Mouse (Mus musculus): ENCODE data around the gene Amigo3.
A peak's percentile ranks its signal among the peaks of the same experiment; 100 is the strongest.
"Not testable (repeated sequence)": the region's sequence is repeated elsewhere in the genome, so short reads cannot be mapped to it uniquely, and the experiment has no call there.

Amigo3 gene

DNA sequence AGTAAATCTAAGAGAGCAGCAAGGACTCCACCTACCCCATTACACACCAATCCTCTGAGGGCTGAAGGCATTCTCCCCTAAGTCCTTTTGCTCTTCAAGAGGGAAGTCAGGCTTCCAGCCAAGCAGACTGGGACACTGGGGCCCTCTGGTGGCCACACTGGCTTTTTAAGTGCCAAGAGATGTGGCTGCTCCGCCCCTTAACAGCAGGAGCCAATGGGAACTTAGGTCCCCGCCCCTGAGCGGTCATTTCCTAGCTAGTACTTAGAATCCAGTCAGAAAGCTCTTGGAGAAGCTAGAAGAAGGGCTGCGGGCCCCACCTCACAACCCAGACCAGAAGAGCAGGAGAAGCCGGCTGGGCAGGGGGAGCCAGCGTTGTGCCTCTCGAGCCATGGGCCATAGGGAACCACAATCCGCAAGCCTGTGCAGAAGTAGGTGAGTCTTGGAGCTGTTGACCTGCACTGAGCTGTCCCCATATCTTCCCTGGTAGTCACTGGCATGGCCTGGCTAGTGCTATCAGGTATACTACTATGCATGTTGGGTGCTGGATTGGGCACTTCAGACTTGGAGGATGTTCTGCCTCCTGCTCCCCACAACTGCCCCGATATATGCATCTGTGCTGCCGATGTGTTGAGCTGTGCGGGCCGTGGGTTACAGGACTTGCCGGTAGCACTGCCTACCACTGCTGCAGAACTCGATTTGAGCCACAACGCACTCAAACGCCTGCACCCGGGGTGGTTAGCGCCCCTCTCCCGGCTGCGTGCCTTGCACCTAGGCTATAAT lies at the start of gene Amigo3:
Gene Amigo3 (plus strand): TSS at position 275 of the 780 bp plus-strand sequence.
- DNase-seq (ENCODE audit: inconsistent ontology term), result peak; percentile 96

DNA sequence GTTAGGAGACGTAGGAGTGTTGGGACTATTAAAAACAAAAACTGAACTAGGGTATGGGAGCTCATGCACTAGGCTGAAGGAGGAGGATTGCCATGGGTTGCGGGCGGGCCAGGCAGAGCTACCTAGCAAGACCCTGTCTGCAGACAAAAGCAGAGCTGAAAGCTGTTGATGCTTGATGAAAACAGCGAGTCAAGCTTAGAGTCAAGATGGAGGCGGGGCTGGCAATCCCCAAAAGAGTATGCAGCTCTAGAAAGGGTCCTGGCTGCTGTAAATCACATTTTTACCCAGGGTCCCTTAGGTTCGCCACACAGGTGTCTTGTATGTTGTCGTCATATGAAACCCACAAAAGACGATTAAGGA lies 49.4 kb upstream of the Amigo3 start:
- peak; percentile 8 for DNase-seq (ENCODE audit: inconsistent ontology term)

DNA sequence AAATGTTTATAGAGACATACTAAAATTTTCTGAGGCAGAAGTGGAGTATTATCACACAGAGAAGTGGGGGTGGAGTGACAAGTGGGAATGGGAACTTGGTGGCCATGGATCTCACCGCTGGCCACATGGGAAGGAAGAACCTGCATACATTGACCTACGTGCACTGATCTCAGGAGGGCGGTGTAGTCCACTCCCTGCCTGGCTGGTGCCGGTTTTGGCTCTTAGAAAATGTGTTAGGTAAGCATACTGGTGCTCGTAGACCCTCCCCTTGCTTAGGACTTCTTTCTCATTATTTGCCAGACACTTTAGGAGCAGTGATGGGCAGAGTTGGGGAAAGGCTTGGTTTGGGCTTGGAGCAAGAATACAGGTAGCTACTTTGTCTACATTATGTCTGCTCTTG lies 44.9 kb upstream of the Amigo3 start:
- no peak for DNase-seq (ENCODE audit: inconsistent ontology term)

DNA sequence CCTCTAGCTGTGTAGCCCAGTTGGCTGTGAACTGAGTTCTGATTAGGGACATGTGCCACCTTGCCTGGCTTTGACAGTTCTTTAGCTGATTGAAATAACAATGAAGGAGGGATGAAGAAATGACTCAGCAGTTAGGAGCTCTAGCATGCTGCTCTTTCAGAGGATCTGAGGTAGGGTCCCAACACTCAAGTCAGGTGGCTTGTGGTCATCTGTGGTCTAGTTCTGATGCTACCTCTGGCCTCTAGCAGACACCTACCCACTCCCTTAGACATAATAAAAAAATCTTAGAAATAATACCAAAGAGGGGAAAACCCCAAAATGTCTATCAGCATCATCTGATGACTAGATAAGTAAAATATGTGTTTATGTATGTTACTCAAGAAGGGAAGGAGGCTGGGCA lies 42.6 kb upstream of the Amigo3 start:
- DNase-seq (ENCODE audit: inconsistent ontology term), result peak; percentile 11

DNA sequence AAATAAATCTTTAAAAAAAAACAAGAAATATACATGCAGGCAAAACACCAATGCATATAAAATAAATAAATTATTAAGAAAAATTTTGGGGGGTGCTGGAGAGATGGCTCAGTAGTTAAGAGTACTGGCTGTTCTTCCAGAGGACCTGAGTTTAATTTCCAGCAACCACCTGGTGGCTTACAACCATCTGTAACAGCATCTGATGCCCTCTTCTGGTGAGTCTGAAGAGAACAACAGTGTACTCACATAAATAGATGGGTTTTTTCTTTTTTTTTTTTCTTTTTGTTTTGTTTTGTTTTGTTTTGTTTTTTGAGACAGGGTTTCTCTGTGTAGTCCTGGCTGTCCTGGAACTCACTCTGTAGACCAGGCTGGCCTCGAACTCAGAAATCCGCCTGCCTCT lies 39.4 kb upstream of the Amigo3 start:
- DNase-seq (ENCODE audit: inconsistent ontology term), result not testable (repeated sequence)

DNA sequence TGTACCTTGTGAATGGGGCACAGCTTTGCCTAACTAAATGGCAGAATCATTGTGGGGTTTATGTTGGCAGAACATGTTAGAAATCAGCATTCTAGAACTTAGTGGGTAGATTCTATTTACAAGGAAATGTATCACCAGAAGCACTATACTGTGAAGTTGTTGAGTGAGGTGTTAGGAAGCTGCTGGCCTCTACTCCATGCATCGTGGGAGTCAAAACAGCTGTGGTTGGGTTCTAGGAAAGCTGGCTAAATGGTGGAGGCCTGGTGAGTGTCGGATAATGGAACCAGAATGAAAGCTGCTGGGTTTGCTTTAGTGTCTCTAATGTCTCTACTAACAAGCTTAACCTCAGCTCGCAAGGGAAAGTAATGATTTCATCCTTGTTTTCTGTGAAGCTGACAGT lies 35.8 kb upstream of the Amigo3 start:
- DNase-seq (ENCODE audit: inconsistent ontology term), result no peak

DNA sequence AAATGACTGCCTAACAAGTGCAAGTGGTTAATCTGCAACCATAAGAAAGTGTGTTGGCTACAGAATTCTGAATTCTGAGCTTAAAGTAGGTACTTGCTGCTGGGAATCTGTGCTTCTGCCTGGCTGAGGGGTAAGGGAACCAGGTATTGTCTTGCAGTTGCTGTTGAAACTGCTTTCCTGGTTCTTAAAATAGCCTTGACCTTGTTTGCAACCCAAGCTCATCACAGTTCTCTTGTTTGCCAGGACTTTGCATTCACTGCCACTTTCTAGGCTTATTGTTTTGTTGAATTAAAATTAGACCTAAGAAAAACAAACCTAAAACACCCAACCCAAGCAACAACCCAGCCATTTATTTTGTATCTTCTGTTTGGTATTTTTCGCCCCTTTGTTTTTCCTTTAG lies 32.2 kb upstream of the Amigo3 start:
- DNase-seq (ENCODE audit: inconsistent ontology term), result no peak

DNA sequence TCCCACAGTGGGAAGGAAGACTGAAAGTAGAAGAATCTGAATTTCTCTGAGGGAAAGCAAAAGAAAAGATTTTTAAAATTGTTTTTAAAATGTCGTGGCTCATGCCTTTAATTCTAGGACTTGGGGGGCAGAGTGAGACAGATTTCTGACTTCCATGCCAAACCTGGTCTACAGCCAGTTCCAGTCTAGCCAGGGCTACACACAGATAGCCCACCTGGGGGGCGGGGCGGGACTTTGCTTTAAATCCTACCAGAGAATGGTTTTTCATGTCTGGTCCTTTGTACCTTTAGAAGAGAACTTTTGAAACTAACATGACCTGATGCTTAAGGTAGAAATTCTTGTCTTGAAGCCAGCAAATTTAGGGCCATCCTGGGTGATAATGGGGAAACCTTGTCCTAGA lies 29.7 kb upstream of the Amigo3 start:
- DNase-seq (ENCODE audit: inconsistent ontology term), result no peak

DNA sequence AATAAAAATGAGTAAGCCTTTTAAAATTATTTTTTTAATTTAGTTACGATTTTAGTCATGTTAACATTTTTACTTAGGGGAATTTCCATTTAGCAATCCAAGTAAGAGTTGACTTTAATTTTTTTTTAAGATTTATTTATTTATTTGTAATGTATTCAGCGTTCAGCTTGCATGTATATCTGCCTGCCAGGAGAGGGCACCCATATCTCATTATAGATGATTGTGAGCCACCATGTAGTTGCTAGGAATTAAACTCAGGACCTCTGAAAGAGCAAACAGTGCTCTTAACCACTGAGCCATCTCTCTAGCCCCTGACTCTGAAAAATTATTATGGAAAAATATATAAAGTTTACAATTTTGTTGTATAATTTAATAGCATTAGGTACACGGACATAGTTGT lies 26.4 kb upstream of the Amigo3 start:
- no peak for DNase-seq (ENCODE audit: inconsistent ontology term)

DNA sequence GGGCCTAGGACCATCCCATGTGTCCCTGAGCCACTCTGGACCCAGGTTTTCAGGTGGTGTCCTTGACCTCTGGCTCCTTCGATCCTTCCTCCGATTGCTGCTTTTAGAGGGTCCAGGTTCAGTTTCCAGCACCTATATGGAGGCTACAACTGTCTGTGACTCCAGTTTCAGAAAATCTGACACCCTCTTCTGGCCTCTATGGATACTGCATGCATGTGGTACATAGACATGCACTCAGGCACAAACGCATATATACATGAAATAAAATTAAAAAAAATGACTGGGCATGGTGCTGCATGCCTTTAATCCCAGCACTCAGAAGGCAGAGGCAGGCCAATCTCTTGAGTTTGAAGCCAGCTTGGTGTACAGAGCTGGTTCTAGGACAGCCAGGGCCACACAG lies 25.1 kb upstream of the Amigo3 start:
- DNase-seq (ENCODE audit: inconsistent ontology term), result no peak

DNA sequence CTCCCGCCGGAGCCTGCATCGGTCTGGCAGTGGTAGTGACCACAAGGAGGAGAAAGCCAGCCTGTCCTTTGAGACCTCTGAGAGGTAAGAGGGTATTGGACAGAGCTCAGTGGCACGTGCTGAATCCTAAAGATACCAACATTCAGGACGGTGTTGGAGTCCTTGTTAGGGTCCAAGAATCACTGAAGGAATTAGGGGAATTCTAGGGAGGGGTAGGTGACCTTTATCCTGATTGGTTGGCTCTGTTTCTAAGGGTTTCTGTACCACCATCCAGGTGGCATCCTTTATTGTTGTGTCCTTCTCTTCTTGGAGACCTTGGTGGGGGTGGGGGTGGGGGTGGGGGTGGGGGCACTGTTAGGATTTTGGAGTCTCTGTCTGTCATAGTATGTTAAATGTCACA lies 20.8 kb upstream of the Amigo3 start:
- no peak for DNase-seq (ENCODE audit: inconsistent ontology term)

DNA sequence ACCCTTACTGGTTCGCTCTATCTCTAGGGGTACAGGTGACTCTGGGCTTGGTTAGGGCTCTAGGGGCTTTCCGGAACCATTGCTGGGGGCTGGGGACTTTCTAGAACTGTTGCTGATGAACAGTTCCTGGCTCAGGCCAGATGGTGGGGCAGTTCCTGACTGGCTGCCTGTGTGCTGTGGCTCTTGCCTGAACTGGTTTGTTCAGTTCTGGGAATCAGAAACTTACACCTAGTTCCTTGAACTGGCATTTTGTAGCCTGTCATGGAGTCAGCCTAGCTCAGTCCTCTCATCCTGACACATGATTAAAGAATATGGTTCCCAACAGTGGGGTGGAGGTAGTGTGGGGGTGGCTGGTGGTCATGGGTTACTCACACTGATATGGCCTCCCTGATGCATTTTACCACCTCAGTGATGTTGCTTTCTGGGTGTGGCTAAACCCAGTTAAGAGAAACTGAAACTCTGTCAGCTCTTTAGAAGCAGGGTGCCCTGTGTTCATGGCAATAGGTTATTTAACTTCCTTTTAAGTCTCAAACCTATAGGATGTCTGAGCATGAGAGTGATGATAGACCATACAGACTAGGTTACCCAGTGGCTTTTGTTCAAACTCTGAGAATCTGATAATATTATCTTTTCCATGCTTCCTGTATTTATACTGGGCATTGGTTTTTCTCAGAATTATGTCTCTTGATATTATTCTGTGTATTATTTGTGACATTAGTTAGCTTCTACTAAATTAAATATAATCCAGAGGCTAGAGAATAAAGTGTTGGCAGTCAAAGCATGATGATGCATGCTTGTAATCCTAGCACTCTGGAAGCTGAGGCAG lies 17.4 kb upstream of the Amigo3 start:
- DNase-seq (ENCODE audit: inconsistent ontology term), result no peak

DNA sequence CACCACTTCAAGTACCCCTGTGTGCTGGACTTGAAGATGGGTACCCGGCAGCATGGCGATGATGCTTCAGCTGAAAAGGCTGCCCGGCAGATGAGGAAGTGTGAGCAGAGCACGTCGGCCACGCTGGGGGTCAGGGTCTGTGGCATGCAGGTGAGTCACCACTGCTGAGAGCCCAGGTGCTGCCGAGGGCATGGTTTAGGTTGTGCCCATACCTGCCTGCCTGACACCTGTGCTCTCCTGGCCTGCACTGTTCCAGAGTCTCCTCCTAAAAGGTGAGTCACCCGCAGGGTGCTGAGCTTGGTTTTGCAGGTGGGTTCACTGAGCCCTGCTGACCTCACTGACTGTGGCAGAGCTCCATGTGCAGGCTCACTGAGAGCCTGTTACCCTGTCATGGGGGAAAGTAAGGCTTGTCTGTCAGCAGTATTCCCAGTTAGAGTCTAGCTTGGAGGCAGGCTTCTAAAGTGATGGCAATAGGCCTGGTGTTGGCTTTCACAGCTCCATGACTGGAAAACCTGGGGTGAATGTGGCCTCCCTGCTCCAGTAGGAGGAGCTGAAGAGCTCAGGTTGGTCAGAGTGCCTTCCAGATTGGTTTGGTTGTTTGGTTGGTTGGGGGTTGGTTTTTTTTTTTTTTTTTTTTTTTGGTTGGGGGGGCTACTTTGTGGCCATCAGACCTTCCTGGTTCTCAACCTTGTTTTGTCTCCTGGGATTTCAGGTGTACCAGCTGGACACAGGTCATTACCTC lies 8.0 kb upstream of the Amigo3 start:
- no peak for DNase-seq (ENCODE audit: inconsistent ontology term)

DNA sequence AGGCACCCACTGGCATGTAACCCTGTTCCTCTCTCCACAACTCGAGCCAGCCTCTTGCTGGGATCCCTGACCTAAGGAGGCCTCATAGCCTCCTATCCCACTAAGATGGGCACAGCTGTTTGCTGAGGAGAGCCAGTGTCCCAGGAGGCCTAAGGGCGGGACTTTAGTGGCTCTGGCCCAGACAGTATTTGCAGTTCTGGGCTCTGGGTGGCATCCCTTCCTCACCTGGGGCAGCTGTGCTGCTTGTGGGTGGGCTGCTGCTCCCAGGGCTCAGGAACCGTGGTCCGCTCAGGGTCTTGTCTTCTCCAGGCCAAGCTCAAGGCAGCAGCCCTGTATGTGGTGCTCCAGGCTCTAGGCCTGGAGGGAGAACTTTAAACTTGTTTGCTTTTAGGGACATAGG lies 6.4 kb upstream of the Amigo3 start:
- DNase-seq (ENCODE audit: inconsistent ontology term), result no peak

DNA sequence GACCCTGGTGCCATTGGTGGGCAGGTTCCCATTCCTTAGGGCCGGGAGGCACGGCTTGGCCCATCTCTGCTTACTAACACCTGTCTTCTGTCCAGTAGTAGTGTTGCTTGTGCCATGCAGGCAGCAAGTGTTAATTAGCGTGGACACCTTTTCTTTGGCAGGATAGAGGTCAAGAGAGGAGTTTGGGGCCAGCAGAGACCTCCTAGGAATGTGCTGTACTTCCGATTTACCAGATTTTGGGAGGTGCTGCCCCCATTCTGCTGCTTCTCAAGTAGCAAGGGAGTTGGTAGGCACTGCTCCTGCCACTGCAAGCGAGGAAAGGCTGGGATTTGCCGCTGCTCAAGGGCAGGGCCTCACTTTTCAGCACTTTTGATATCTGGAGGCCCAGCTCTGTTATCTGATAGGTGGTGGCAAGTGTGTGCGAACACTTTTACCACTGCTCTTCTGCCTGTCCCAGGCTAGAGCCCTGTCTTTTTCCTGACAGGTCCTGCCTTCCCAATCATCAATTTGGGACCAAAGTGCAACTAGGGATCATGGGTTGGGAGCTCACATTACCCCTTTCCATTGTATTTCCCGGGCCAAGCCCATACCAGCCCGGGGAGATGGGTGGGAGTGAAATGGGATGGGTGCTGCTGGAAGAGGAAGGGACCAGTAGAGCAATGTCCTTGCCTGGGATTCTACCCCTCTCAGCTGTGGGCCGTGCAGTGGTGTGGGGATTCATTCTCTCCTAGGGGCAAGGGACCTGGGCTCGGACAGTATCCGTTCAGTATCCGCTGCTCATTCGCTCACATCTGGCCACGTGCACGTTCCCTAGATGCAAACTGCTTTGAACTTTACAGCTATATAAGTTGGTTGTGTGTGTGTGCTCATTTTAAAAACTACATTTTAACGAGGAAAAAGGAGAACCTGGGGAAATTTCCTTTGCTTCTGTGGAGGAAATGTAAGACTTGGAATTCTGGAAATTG lies 5.1 kb upstream of the Amigo3 start:
- no peak for DNase-seq (ENCODE audit: inconsistent ontology term)

DNA sequence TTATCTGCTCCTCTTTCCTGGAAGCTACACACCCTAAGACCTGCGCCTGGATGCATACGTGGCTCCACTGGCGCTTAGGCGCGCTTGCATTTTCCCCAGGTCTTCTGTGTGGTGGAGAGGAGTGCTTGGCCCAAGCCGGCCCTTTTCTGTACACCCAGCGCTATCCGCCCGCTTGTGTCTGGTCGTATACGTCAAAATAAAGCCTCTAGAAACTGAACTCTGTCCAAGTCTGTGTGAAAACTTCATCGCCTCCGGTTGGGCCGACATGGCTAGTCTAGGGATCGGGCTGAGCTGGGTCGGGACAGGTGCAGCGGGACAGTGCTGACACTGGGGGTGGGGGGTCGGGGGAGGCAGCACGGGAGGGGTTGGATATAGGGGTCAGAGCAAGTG lies 4.4 kb upstream of the Amigo3 start:
- DNase-seq (ENCODE audit: inconsistent ontology term), result no peak

DNA sequence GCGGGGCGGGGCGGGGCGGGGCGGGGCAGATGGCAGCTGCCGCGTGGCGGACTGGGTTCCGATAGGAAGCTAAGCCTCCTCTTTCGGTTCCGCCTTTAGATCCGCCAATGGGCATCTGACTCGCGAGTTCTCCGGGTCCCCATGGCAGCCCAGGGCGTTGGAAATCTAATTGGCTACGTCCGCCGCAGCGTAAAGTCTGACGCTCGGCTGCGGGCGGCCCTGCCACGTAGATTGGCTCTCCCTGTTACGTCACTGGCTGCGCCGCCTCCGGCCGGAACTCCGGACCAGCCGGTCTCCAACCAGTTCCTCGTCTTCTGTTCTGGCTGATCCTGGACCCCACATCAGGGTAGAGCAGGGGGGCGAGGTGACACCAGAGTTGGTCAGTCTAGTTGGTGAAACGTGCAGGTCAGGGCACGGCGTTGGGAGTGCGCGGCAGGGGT lies 3.9 kb upstream of the Amigo3 start, which contains the start of gene Gmppb:
Gene Gmppb (plus strand): TSS at position 227 of the 440 bp plus-strand sequence.
- peak; percentile 99 for DNase-seq (ENCODE audit: inconsistent ontology term)

DNA sequence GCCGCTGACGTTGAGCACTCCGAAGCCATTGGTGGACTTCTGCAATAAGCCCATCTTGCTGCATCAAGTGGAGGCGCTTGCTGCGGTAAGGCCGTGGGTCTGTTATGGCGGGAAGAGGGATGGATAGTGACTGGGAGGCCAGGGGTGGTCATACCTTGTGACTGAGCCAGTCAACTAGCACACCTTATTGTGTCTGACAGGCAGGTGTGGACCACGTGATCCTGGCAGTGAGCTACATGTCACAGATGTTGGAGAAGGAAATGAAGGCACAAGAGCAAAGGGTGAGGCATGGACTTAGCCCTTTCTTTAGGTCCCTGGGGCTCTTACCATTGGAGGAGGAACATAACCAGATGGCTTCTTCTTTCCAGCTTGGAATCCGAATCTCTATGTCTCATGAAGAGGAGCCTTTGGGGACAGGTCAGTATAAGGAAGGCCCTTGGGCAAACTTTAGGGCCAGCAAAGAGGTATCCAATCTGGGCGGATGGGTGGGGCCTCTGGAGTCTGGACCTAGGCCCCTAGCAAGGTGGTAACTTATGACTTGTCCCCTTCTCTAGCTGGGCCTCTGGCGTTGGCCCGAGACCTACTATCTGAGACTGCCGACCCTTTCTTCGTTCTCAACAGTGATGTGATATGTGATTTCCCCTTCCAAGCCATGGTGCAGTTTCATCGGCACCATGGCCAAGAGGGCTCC lies 3.3 kb upstream of the Amigo3 start:
- DNase-seq (ENCODE audit: inconsistent ontology term), result no peak

DNA sequence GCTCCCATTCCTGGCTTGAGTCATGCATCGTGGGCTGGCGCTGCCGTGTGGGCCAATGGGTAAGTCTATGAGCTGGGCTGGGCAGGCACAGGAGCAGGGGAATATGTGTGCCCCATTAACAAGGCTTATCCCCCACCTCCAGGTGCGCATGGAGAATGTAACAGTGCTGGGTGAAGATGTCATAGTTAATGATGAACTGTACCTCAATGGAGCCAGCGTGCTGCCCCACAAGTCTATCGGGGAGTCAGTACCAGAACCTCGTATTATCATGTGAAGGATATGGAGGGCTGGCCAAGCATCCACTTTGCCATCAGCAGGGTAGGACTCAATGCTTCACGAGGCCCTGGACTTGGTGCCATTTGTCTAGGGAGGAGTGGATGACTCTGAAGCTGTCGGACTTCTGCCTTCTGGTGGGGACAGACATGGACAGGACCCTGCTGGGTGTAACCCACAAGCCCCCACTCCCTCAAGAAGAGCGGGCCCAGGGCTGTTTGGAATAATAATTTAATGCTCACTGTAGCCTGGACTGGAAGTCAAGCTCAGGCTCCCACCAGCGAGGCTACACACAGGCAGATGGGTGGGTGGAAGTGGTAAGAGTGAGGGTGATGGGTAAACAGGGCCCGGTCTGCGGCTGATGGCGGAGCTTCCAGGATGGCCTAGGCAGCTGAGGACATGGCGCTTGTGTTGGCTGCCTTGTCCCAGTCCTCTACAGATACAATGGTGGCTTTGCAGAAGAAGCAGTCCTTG lies 1.6 kb upstream of the Amigo3 start:
- no peak for DNase-seq (ENCODE audit: inconsistent ontology term)

DNA sequence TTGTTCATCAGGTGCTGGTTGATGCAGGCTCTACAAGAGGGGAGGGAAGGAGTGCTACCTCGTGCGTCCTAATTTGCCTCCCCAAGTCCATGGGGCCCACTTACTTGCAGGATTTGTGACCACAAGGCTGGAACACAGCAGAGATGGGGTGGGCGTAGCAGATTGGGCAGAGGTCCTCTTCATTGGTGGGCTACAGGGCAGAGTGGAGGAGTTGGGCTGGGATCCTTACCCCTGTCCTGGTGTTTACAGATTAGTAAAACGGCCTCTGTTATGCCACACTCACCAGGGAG lies 1.1 kb upstream of the Amigo3 start:
- DNase-seq (ENCODE audit: inconsistent ontology term), result no peak
